Mouse (Mus musculus): ENCODE data around the gene She. TPM values are rescaled to one million over a fixed set of nuclear protein-coding genes. Genes with fewer than 3 reads are reported as not detected.
"Not testable (repeated sequence)": the region's sequence is repeated elsewhere in the genome, so short reads cannot be mapped to it uniquely, and the experiment has no call there.

Gene She
- polyA plus RNA-seq, 1 experiment: 3.4 TPM

DNA sequence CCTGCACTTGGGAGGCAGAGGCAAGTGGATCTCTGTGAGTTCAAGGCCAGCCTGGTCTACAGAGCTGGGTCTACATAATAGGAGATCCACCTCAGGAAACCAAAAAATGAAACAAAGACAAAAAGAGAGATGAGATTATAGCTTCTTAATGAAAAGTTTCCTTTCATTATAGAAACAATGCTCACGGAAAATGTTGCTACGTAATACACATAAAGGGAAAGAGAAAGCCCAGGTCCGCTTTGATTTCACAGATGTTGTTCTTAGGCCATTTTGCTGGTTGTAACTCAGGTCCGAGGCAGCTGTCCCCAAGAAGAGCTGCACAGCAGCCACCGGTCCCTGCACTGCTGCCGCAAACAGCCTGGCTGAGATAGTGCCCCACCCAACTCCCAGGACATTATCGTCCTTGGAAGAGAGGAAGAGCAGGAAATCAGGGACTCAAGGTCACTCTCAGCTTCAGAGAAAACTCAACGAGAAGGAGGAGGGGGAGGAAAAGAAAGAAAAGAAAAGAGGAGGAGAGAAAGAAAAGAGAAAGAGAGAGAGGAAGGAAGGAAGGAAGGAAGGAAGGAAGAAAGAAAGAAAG, 31.1 kb downstream of the She start:
- DNase-seq (ENCODE audit: low read depth): no peak

DNA sequence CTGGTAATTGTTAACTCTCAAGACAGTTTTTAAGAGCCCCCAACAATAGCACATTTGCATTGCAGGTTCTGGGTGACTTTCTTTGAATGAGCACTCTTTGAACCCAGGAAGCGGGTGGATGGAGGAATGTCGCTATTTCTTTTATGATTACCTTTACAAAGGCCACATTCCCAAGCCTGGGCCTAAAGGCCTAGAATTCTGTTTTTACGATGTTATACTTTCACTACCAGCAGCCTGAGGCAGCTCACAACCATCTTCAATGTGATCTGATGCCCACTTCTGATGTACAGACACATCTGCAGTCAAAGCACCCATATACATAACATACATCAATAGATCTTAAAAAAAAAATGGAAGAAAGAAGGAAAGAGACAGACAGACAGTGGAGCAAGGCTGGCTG, 32.1 kb downstream of the She start:
- not testable (repeated sequence) for DNase-seq (ENCODE audit: low read depth)

DNA sequence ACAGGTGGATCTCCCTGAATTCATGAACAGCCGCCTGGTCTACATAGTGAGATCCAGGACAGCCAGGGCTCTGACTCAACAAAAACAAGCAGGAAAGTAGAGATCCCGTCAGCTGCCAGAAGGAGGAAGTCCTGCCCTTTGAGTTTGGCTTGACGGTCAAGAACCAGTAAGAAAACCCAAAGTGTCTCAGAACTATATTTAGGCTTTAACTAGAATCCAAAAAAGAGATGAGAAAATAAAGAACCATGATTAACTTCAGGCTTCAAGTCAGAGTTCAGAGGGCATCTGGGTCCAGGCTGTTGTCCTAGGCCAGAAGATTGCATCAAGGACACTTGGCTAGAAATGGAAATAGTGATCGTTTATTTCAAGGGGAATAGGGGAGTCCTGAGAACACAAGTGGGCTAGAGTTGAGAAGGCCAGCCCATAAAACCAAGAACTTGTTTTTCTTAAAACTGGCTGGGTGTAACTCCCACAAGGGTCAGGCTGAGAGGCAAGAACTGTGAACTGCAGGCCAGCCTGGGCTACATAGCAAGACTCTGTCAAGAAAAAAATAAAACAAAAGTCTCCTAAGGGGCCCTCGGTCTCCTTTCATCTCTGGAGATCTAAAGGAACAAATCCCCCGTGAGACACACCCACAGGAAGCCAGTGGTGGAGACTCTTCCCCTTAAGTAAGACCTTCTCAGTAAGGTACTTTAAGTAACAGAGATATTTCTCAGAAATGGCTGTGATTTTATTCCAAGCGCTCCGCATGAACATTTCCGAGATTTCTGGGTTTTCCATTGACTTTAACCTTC, 32.7 kb downstream of the She start:
- DNase-seq (ENCODE audit: low read depth): no peak

DNA sequence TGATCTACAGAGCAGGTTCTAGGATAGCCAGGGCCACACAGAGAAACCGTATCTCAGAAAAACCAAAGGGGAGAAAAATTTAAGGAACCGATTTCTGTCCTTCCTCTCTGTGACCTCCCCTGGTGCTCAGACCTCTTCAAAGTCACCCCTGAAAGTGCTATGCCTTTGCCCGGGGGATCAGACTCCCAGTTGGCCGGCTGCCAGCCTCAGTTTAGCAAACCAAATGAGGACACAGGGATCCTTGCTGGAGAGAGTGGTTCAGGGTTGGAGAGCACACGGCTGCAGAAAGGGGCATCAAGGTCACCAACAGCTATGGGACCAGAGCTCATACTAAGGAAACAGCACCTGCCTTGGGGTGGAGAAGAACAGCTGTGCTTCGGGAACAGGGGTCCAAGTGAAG, 33.9 kb downstream of the She start:
- DNase-seq (ENCODE audit: low read depth): no peak

DNA sequence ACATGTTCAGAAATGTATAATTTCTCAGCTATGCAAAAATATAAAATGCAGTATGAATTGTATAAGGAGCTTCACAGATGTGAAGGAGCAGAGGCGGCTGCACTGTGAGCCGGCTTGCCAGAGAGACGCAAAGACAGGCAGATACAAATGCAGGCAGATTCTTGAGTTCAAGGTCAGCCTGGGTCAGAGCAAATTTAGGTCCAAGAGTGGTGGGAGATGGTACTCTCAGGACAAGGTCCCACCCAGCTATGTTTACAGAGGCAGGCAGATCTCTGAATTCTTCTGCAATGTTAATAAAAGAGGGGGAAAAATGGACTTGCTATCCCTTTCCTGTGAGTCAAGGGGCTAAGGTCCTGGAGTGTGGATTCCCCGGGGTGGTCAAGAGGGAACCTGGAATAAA, 34.6 kb downstream of the She start:
- DNase-seq (ENCODE audit: low read depth): no peak

DNA sequence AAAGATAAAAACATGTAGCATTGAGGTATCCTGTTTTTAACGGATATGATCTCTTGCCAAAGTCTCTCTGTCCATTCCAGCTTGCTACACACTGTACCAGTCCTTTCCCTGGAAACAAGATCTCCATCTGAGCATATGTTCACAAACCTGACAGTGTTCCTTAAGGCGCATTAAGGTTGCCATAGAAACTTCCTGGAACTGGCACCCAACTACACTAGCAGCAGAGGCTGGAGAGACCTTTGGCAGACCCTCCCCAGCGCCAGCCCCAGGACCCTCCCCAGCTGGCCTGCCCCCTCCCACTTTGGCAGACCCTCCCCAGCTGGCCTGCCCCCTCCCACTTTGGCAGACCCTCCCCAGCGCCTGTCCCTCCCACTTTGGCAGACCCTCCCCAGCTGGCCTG, 36.5 kb downstream of the She start:
- no peak for DNase-seq (ENCODE audit: low read depth)

DNA sequence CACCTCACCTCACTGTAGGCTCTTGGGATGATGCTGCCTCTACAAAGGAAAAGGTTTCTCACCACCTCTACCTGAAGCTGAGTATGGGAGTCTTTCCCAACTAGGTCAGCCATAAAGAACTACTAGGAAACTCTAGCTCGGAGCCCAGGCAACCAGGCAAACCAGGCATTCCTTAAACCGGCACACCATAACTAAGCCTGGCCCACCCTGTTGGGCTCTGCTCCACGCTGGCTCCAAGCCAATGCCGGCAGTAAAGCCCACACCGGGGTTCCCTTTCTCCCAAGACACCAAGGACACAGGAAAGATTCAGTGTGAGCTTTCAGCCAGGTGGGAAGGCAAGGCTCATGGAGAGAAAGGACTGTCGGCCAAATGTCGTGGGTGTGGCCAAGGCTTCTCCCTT, 37.2 kb downstream of the She start:
- DNase-seq (ENCODE audit: low read depth): no peak

DNA sequence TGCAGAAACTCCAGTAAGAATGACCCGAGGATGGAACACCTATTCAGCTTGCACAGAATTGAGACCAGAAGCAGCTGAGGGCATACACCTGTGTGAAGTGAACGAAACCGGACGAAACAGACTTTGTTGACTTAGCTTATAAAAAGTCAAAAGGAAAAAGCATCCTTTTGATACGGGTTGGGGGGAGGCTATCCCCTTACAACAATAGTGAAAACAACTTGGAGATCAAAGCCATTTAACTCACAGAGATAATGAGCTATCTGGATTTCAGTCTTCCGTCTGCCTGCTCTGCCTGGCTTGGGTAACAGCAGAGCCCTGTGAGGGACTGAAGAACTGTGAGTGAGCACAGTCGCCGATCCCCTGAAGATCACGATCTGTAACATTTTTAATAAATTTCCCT, 37.8 kb downstream of the She start:
- DNase-seq (ENCODE audit: low read depth): no peak

DNA sequence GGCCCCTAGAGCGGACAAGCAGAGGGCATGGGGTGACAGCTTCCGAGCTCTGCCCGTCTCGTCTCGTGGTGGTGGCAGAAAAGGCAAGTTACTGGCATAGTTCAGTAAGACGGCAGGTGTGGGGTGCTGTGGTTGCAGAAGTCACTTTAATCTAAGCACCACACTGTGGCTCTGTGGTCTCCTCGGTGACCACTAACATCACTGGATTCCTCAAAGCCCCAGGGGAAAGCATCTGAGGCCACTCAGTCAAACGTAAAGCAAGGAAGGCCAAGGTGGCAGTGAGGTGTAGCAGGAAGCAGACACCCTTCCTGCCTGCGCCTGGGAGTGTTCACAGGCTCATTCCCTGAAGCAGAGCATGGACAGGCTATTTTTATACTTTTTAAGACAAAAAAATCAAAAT, 38.4 kb downstream of the She start:
- DNase-seq (ENCODE audit: low read depth): no peak

DNA sequence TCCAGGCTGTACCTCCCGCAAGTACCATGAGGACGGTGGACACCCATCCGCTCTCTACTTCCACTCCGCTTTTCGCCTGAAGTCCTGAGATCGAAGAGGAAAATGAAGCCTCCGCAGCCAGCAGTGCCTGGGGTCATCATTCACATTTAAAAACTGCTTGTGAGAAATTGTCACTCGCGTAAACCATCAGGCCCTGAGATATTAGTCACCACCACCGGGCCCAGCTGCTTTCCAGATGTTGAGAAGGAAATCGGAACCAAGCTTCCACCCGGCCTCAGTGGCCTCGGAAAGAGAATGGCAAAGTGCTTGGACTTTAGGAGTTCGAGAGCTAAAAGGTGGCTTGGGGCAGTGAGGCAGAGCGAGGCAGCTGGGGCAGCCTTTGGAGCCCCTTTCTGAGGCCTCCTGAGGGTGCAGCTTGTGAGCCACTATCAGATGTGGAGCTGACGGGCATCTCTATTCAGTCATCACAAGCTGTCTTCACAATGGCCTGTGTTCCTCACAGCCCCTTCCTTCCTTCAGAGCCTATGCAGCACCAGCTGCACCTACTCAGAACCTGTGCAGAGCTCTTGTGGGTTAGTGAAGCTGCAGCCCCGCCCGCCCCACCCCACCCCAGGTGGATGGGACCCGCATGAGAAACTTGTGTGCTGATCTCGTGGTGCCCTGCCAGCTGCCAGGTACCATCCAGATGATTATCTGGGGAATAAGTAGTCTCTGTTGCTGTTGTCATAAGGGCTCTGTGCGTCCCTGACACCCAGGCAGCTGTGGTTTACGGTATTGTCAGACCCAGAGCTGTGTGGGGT, 39.5 kb downstream of the She start:
- DNase-seq (ENCODE audit: low read depth): no peak

DNA sequence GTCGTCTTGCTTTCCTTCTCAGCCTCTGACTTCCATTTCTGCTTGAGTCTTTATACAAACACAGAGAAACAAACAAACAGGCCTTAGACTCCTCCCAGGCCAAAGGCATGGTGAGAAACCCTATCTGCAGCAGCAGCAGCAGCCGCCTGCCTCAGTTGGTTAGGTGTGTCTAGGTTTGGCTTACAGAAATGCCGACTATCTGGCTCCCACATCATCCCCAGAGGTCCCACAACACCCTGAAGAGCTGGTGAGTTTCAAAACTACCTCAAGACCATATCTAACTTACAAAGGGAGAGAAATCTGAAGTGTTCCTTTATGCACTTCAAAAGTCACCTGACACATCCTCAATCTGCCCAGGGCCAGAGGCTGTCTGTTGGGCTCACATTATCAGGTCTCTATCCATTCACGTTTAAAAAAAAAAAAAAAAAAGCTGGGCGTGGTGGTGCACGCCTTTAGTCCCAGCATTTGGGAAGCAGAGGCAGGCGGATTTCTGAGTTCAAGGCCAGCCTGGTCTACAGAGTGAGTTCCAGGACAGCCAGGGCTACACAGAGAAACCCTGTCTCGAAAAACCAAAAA, 40.3 kb downstream of the She start:
- no peak for DNase-seq (ENCODE audit: low read depth)

DNA sequence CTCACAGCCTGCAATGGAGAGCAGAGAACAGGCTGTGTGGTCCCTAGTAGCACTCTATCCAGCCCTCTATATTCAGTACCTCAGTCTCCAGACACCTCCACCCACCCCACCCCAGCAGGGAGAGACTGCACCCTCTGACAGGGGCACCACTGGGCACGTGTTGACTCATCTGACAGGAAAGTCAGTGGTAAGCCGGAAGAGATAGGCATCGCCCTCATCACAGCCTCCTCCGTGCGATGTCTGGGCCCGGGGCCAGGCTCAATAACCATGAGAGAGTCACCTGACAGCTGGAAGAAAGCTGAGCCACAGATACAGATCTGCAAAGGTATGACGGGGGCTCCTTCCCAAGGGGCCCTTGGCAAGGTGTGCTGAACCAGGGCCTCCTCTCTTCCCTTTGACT, 41.0 kb downstream of the She start:
- DNase-seq (ENCODE audit: low read depth): no peak

DNA sequence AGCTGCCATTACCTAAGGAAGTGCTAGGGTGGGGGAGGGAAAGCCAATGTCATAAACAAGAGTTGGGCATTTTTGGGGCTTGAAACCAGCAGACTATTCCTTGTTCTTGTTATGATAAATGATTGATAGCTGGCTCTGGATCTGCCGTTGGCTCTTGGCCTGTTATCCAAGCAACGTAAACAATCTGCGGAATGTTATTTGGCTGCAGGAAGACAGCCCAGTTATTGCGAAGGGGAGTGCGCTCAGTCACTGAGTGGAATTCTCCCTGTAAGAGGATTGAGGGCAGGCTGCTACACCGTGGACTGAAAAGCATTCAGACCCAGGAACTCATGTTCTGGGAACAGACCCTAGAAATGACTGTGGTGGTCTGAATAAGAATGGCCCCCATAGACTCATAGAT, 41.5 kb downstream of the She start:
- no peak for DNase-seq (ENCODE audit: low read depth)

DNA sequence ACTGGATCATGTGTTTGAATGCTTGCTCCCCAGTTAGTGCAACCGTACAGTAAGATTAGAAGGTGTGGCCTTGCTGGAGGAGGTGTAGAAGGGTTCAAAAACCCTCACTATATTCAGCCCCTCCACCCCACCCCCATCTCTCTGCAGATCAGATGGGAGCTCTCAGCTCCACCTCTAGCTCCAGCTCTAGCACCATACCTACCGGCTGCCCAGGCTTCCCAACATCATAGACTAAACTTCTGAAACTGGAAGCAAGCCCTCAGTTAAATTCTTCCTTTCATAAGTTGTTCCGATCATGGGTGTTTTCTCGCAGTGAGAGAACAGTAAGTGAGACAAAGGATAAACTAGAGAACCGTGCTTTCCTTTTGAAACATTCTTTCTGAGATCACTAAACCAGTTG, 42.9 kb downstream of the She start:
- no peak for DNase-seq (ENCODE audit: low read depth)

DNA sequence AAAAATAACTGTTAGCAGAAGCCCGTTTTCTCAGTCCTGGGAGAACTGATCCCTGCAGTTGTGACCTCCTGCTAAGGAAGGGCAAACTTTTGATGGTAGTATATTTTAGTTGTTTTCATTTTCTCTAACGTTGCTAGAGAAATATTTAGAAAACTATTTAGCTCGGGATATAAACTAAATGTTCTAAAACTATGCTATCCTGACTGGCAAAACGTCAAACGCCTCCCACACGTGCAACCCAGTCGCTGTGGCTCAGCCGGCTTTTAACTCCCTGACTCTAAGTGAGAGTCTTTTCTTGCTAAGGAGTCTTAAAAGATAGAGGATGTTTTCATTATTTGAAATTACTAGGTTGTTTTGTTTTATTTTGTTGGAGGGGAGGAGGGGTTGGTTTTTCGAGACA, 43.9 kb downstream of the She start:
- DNase-seq (ENCODE audit: low read depth): no peak

DNA sequence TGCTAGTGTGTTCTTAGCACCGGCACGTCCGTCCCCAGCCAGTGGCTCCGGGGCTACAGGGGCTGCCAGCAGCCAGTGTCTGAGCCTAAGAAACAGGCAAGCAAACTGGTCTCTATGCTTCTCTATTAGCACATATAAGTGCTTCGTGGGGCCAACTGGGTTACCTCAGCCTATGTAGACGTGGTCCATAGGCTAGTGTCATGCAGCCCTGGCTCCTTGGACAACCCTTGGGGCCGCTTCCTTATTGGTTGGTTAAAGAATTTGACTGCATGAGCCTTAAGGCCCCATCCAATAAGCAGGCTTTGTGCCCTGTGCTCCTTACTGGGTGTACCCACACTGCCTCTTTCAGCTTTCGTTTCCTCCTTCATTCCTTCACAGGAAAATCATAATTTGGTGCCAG, 44.6 kb downstream of the She start:
- DNase-seq (ENCODE audit: low read depth): no peak

DNA sequence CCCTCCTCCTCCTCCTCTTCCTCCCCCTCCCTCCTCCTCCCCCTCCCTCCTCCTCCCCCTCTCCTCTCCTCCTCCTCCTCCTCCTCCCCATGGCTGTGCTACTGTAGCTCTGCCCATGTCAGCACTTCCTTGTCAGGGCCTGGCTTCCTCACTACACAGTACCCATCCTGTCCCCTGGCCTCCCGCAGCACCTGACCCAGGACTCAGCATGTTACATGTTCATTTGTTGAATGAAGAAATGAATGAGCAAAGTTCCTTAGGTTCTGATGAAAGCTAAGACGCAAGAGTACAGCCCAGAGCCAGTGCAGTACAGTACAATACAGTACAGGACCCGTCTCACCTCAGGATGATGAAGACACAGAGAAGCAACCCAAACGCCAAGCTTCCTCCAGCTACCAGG, 45.3 kb downstream of the She start:
- no peak for DNase-seq (ENCODE audit: low read depth)

DNA sequence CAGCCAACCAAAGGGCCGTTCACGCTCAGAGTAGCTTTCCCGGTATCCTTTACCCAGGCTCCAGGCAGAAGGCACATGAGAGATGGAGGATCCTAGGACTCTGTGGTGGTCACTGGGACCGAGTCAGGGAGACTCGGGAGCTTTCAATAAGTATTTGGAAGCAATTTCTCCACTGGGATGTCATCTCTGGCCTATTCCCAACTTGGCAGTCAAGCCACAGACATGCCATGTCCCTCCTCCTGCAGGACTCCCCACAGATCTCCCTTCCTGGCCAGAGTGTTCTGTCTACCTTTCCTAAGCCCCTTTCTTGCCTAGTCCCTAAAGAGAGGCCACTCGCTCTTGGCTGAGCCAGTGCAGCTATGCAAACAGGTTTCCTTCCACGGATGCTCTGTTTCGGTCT, 46.0 kb downstream of the She start:
- DNase-seq (ENCODE audit: low read depth): no peak

DNA sequence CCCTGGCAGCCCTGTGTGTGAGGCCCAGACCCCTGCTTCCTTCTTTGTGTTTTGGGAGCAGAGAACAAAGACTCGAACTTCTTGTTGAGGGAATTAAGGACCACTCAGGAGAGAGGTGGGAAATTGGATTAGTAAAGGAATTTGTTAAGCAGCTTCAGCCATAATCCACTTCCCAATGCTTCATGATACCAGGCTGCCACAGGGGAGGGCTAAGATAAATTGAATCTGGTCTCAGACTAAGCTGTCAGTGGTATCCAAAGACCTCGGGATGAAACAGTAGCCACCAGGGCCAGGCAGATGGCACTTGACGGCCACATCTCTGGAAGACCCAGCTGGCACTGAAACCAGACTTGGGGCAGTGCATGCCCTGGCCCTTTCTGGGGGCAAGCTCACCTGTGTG, 47.3 kb downstream of the She start:
- no peak for DNase-seq (ENCODE audit: low read depth)

DNA sequence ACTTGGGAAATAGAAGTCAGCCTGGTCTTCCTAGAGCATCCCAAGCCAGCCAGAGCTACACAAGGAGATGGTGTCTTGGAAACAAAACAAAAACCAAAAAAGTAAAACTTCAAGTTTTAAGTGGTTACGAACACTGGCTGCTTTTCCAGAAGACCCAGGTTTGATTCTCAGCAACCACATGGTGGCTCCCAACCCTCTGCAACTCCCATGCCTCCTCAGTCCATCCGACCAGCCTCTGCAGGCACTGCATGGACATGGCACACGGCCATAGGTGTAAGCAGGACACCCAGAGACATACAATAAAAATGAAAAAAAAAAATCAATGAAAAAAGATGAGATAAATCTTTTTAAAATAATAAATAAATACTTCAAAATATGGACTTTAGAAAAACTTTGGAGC, 48.2 kb downstream of the She start:
- DNase-seq (ENCODE audit: low read depth): no peak

DNA sequence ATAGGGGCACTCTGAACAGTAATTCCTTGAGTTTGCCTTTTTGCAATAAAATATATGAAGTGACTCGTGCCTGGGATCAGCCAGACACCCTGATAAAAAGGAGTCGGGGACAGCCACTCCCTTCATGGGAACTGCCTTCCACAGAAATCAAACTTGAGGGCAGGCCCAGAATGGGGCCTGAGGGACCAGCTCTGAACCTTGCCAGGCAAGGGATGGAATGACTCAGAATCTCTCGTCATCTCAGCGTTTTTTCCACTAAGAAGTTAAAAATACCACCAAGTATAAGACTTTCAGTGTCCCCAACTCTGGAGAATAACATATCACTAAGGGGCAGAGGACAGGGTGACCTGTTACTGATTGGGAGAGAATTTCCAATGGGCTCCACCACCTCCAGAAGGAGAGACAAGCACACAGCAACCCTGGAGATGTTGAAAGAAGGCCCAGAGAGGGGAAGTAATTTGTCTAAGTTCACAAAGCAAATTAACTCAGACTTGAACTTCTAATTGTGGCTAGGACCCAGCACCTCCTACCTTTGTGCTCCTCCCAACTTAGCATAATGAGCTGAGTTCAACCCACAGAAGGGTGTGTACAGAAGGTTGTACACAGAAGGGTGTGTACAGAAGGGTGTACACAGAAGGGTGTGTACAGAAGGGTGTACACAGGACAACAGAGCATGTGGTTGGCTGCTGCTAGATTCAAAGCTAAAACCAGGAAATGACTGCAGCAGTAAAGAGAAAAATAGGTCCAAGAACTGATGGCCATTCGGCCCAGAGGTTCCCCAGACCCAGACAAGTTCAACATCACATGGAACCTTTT, 49.1 kb downstream of the She start:
- no peak for DNase-seq (ENCODE audit: low read depth)
